Mouse (Mus musculus): ENCODE data around the gene Cux2. TPM values are rescaled to one million over a fixed set of nuclear protein-coding genes. Genes with fewer than 3 reads are reported as not detected.
A peak's percentile ranks its signal among the peaks of the same experiment; 100 is the strongest.

The Cux2 gene
- 44.0 and 52.4 TPM in 2 replicates for total RNA-seq (2014; rRNA removed)
- polyA plus RNA-seq (2015; fragmentation: Nextera tagmentation; extraction: Ambion mirVana): 16.2 and 16.7 TPM in 2 replicates

DNA sequence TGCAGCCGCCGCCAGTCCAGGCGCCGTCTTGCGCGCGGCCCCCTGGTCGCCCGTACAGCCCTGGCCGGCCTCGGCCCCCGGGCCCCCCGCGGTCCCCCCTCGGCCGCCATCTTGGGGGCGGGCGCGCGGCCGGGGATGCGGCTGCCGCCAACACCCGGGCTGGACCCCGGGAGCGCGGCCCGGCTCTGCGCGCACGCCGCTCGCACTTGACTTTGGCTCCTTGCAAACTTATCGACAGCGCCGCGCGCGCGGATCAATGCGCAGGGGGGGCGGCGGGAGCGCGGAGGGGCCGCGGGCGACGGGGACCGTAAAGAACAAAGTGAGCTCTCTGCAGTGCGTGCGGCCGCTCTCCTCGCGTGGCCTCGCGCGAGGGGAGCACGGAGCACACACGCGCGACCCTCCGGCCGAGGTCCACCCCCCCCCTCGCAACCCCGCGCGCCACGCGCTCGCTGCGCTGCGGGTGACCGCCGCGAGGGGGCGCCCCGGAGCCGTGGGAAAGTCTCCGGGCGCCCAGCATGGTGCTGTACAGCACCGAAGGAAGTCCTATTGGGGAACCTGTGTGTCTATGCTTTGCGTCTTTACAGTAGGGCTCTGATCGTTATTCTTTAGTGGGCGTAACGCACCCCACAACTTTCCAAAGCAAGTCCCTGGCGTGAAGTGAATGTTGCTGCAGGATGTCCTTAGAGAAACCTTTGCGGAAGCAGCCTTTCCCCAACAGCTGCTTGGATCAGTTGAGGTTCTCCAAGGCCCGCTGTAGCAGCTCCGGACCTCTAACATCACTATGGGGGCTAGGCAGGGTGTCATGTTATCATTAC lies at the start of gene Cux2:
Cux2 (minus strand) TSS at position 86 of the 815 bp plus-strand sequence.
- H3K36me3 ChIP-seq (ENCODE audit: insufficient read depth): no peaks in the 10 kb centered on the region
- peaks cover 6% of the 10 kb centered on the region for H3K4me1 ChIP-seq (ENCODE audit: insufficient read depth)
- H3K27me3 ChIP-seq (ENCODE audit: insufficient read depth, low read length): no peaks in the 10 kb centered on the region
- peak; percentile 66 for TF ChIP-seq CTCF (IDR thresholded peaks at IDR 0.05; ENCODE audit: low read depth)
- 6% methylated on average over 70 of the region's 90 CpGs for WGBS
- H3K9ac ChIP-seq: peak within 1 kb of the TSS; percentile 69
- peak within 1 kb of the TSS; percentile 78 for H3K4me3 ChIP-seq (ENCODE audit: low read depth, low read length)
- ATAC-seq (peak; percentile 82), DNase-seq (peak; percentile 89)
- no peaks in the 10 kb centered on the region for H3K9me3 ChIP-seq (ENCODE audit: low read length)
- H3K27ac ChIP-seq (ENCODE audit: low read depth, low read length): peak within 1 kb of the TSS; percentile 92
- peak within 1 kb of the TSS; percentile 71 for H3K4me2 ChIP-seq (ENCODE audit: low read depth)

DNA sequence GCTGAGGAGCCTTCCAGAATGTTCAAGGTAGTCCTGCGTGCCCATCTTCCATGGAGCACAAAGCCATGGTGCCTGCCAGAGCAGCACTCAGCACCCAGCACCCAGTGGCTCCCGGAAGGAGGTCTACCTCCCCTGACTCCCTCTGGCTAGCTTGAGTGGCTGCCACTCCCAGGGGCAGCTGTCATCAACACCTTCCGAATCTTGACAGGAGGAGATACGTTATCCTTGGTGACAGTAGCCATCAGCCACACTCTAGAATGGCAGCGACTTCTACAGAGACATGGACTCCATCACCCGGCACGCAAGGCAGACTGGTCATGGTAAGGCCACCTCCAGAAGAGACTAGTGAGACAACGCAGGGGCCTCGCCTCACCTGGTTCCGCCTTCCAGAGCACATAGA lies 44.5 kb upstream of the Cux2 start:
- 91% methylated on average over 10 of the region's 10 CpGs for WGBS
- Histone ChIP-seq H3K4me2 (ENCODE audit: low read depth) (no peak overlapping the region), H3K36me3 (ENCODE audit: insufficient read depth) (no peaks in the 10 kb centered on the region), H3K9me3 (ENCODE audit: low read length) (no peaks in the 10 kb centered on the region), H3K27me3 (ENCODE audit: insufficient read depth, low read length) (no peaks in the 10 kb centered on the region; the same call in 1 of the 2 replicates), H3K27ac (ENCODE audit: low read depth, low read length) (no peak overlapping the region), H3K4me3 (ENCODE audit: low read depth, low read length) (no peak overlapping the region), H3K4me1 (ENCODE audit: insufficient read depth) (no peaks in the 10 kb centered on the region), H3K9ac (no peak overlapping the region)
- TF ChIP-seq CTCF (IDR thresholded peaks at IDR 0.05; ENCODE audit: low read depth): no peak
- DNase-seq: no peak
- ATAC-seq: no peak

DNA sequence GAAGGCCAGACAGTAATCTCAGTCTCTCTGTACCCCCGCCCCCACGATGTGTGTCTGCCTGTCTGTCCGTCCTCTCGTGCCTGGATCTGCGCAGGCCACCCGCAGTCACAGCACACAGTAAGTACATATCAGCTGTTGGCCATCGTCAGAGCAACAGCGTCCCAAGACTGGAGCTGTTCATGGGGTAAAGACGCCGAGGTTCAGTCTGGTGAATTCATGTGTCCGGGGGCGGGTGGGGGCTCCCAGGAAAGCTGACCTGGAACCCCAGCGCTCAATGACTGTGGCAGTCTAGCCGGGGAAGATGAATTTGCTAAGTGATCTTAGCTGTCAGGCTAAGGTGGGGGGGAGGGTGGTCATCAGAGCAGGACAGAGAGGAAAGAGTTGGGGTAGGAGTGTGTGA lies 43.8 kb upstream of the Cux2 start:
- H3K36me3 ChIP-seq (ENCODE audit: insufficient read depth): no peaks in the 10 kb centered on the region
- H3K27ac ChIP-seq (ENCODE audit: low read depth, low read length): no peak overlapping the region
- TF ChIP-seq CTCF (IDR thresholded peaks at IDR 0.05; ENCODE audit: low read depth): no peak
- DNase-seq: no peak
- H3K9me3 ChIP-seq (ENCODE audit: low read length): no peaks in the 10 kb centered on the region
- H3K4me1 ChIP-seq (ENCODE audit: insufficient read depth): no peaks in the 10 kb centered on the region; the same call in 1 of the 2 replicates
- no peak overlapping the region for H3K4me2 ChIP-seq (ENCODE audit: low read depth)
- no peak for ATAC-seq
- H3K27me3 ChIP-seq (ENCODE audit: insufficient read depth, low read length): no peaks in the 10 kb centered on the region; the same call in 1 of the 2 replicates
- no peak overlapping the region for H3K4me3 ChIP-seq (ENCODE audit: low read depth, low read length)
- H3K9ac ChIP-seq: no peak overlapping the region
- WGBS: 88% methylated on average over 14 of the region's 14 CpGs

DNA sequence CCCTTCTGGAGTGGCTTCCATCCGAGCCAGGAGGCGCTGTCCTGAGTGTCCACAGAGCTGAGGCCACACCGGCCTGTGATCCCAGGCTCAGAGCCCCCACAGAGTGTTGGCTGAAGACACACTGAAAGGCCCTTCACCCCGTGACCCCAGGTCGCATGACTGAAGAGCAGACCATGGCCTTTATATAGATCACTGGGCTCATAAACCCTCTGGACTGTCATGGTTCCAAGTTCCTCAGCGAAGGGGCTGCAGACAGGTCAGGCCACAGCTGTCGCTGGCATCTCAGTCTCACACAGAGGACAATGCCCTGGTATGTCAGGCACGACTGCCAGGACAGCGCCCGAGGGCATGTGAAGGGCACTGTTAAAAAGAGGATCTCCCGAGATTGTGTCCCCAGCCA lies 42.9 kb upstream of the Cux2 start:
- Histone ChIP-seq H3K36me3 (ENCODE audit: insufficient read depth) (no peaks in the 10 kb centered on the region), H3K4me3 (ENCODE audit: low read depth, low read length) (no peak overlapping the region), H3K27ac (ENCODE audit: low read depth, low read length) (no peak overlapping the region), H3K9ac (no peak overlapping the region), H3K4me2 (ENCODE audit: low read depth) (no peak overlapping the region), H3K4me1 (ENCODE audit: insufficient read depth) (no peaks in the 10 kb centered on the region; the same call in 1 of the 2 replicates), H3K27me3 (ENCODE audit: insufficient read depth, low read length) (no peaks in the 10 kb centered on the region; the same call in 1 of the 2 replicates), H3K9me3 (ENCODE audit: low read length) (no peaks in the 10 kb centered on the region)
- DNase-seq (no peak), ATAC-seq (no peak)
- no peak for TF ChIP-seq CTCF (IDR thresholded peaks at IDR 0.05; ENCODE audit: low read depth)
- WGBS: 76% methylated on average over 11 of the region's 11 CpGs

DNA sequence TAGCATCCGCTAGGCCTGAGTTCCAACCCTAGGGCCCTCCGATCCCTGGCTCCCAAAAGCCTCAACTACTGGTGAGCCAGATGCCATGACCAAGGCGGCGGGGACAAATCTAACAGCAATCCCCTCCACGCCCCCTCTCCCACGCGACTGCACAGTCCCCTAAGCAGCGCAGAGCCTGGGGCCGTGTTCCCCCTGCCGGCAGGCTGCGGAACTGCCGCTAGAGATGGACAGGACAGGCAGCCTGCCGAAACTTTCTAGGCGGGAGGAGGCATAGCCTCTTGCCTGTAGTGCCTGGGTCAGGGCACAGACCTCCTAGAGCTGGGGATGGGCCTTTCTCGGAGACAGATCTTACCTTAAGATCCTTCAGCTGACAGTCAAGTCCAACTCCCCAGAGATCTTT lies 41.2 kb upstream of the Cux2 start:
- Histone ChIP-seq H3K4me1 (ENCODE audit: insufficient read depth) (no peaks in the 10 kb centered on the region; the same call in 1 of the 2 replicates), H3K9me3 (ENCODE audit: low read length) (no peaks in the 10 kb centered on the region), H3K9ac (no peak overlapping the region), H3K27me3 (ENCODE audit: insufficient read depth, low read length) (no peaks in the 10 kb centered on the region; the same call in 1 of the 2 replicates), H3K4me2 (ENCODE audit: low read depth) (no peak overlapping the region), H3K27ac (ENCODE audit: low read depth, low read length) (no peak overlapping the region), H3K36me3 (ENCODE audit: insufficient read depth) (no peaks in the 10 kb centered on the region), H3K4me3 (ENCODE audit: low read depth, low read length) (no peak overlapping the region)
- DNase-seq (peak; percentile 80), ATAC-seq (peak; percentile 62)
- TF ChIP-seq CTCF (IDR thresholded peaks at IDR 0.05; ENCODE audit: low read depth): peak; percentile 98
- 16% methylated on average over 15 of the region's 15 CpGs for WGBS

DNA sequence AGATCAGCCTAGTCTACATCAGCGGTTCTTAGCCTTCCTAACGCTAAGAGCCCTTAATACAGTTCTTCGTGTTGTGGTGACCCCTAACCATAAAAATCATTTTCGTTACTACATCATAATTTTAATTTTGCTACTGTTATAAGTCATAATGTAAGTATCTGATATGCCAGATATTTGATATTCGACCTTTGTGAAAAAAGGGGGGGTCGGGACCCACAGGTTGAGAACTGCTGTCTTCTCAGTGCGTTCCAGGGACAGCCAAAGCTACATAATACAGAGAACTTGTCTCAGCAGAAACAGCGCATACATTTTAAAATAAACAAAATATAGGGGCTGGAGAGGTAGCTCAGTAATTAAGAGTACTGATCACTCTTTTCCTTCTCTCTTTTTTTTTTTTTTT lies 39.8 kb upstream of the Cux2 start:
- ATAC-seq (no peak), DNase-seq (no peak)
- no peaks in the 10 kb centered on the region for H3K27me3 ChIP-seq (ENCODE audit: insufficient read depth, low read length)
- H3K36me3 ChIP-seq (ENCODE audit: insufficient read depth): no peaks in the 10 kb centered on the region
- H3K4me1 ChIP-seq (ENCODE audit: insufficient read depth): no peaks in the 10 kb centered on the region; the same call in 1 of the 2 replicates
- H3K4me2 ChIP-seq (ENCODE audit: low read depth): no peak overlapping the region
- no peak overlapping the region for H3K4me3 ChIP-seq (ENCODE audit: low read depth, low read length)
- H3K9ac ChIP-seq: no peak overlapping the region
- no peak for TF ChIP-seq CTCF (IDR thresholded peaks at IDR 0.05; ENCODE audit: low read depth)
- no peaks in the 10 kb centered on the region for H3K9me3 ChIP-seq (ENCODE audit: low read length)
- H3K27ac ChIP-seq (ENCODE audit: low read depth, low read length): no peak overlapping the region
- 80% methylated on average over 8 of the region's 8 CpGs for WGBS

DNA sequence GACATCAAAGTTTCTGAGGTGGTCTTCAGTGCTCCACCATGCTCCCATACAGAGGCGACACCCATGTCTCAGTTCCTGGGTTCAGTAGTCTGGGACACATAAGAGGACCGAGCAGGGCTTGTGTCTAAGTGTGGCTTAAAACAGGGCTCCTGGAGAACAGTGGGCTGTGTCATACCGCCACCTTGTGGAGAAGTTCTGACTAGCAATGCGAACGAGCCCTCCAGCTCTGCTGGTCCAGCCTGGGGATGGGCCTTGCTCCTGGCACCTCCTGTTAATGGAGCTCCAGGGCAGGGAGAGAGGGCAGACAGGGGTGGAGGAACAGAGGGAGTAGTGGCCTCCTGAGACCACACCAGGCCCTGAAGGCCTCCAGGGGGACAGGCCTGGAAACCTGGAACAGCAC lies 39.0 kb upstream of the Cux2 start:
- Histone ChIP-seq H3K27ac (ENCODE audit: low read depth, low read length) (no peak overlapping the region), H3K4me2 (ENCODE audit: low read depth) (no peak overlapping the region), H3K27me3 (ENCODE audit: insufficient read depth, low read length) (no peaks in the 10 kb centered on the region), H3K4me1 (ENCODE audit: insufficient read depth) (no peaks in the 10 kb centered on the region; the same call in 1 of the 2 replicates), H3K9ac (no peak overlapping the region), H3K9me3 (ENCODE audit: low read length) (no peaks in the 10 kb centered on the region), H3K4me3 (ENCODE audit: low read depth, low read length) (no peak overlapping the region), H3K36me3 (ENCODE audit: insufficient read depth) (no peaks in the 10 kb centered on the region)
- DNase-seq (peak; percentile 93), ATAC-seq (peak; percentile 92)
- WGBS: under 1% methylated on average over 5 of the region's 5 CpGs
- peak; percentile 99 for TF ChIP-seq CTCF (IDR thresholded peaks at IDR 0.05; ENCODE audit: low read depth)

Data from forebrain, postnatal 0 days (tissue).